Mouse (Mus musculus) CH12.LX (cell line): ENCODE results near the gene Nxn. TPM values are rescaled to one million over a fixed set of nuclear protein-coding genes. Genes with fewer than 3 reads are reported as not detected.

Source experiments
- DNase-seq: peaks from one replicate; pipeline ENCODE4 v3.0.0-alpha.2; 2013; ENCODE audit errors: extremely low read depth
- H3K27ac ChIP-seq: 2 replicates; pipeline ENCODE4 v1.5.1; 2012; ENCODE audit warnings: low read depth, mild to moderate bottlenecking, control low read depth, moderate library complexity; ENCODE audit not compliant: insufficient read depth
- H3K27me3 ChIP-seq: replicated peaks from 2 replicates; pipeline ENCODE3; 2012; ENCODE audit warnings: inconsistent platforms
- H3K36me3 ChIP-seq, 2 experiments: replicated peaks in 1 of 2; 2 replicates each; pipeline versions ENCODE3 to v1.6.1; 2012; ENCODE audit warnings: inconsistent platforms in 1 of 2, low read length in 1 of 2, mild to moderate bottlenecking in 1 of 2, mixed read lengths in 1 of 2, moderate library complexity in 1 of 2; ENCODE audit not compliant: control insufficient read depth in 1 of 2, insufficient read depth in 1 of 2
- H3K4me1 ChIP-seq, 2 experiments: 2 replicates each; pipeline ENCODE4 v1.6.1; 2012; ENCODE audit warnings: inconsistent platforms in 1 of 2, moderate library complexity in 1 of 2; ENCODE audit not compliant: insufficient read depth in 2 of 2, control insufficient read depth in 1 of 2
- H3K4me2 ChIP-seq: 2 replicates; pipeline ENCODE4 v1.6.1; 2012; ENCODE audit warnings: low read depth, mild to moderate bottlenecking, control low read depth; ENCODE audit not compliant: poor library complexity, insufficient read depth, severe bottlenecking
- H3K4me3 ChIP-seq, 3 experiments: fragments of 150-350 bp in 1 of 3; sonication (generic) in 1 of 3; replicated peaks in 1 of 3; 2 replicates each; pipeline versions ENCODE3 to v1.5.1; 2011 to 2012; ENCODE audit warnings: low read depth in 2 of 3, low read length in 2 of 3, mild to moderate bottlenecking in 2 of 3, moderate library complexity in 2 of 3, control low read depth in 1 of 3, improper control_type of control experiment in 1 of 3, inconsistent platforms in 1 of 3, mixed read lengths in 1 of 3; ENCODE audit not compliant: poor library complexity in 1 of 3
- H3K79me2 ChIP-seq: replicated peaks from 2 replicates; pipeline ENCODE4 v1.6.1; 2012; ENCODE audit warnings: mild to moderate bottlenecking, moderate library complexity; ENCODE audit not compliant: control insufficient read depth, poor library complexity, insufficient read depth, severe bottlenecking; ENCODE audit errors: extremely low read depth
- H3K9ac ChIP-seq: 2 replicates; pipeline ENCODE4 v1.6.1; 2012; ENCODE audit warnings: low read depth, mild to moderate bottlenecking, control low read depth, moderate library complexity; ENCODE audit not compliant: insufficient read depth
- H3K9me3 ChIP-seq: replicated peaks from 2 replicates; pipeline ENCODE3; 2012; ENCODE audit warnings: low read length, inconsistent platforms, mixed read lengths
- BHLHE40 ChIP-seq: IDR thresholded peaks from 2 replicates; pipeline ENCODE4 v1.6.1; 2011; ENCODE audit warnings: mild to moderate bottlenecking, low read depth, low read length, improper control_type of control experiment
- CTCF ChIP-seq, 2 experiments: IDR thresholded peaks in 1 of 2; conservative IDR thresholded peaks in 1 of 2; 2 replicates each; pipeline ENCODE4 v1.5.1; 2011 to 2012; ENCODE audit warnings: low read depth in 2 of 2, low read length in 2 of 2, improper control_type of control experiment in 1 of 2, inconsistent platforms in 1 of 2, mild to moderate bottlenecking in 1 of 2, moderate library complexity in 1 of 2
- ELF1 ChIP-seq: IDR thresholded peaks from 2 replicates; pipeline ENCODE4 v1.6.1; 2014; ENCODE audit warnings: low read depth, mild to moderate bottlenecking, inconsistent platforms, low read length, improper control_type of control experiment
- GABPA ChIP-seq: IDR thresholded peaks from 2 replicates; pipeline ENCODE4 v1.6.1; 2012; ENCODE audit warnings: low read depth, low read length, improper control_type of control experiment, inconsistent platforms; ENCODE audit not compliant: insufficient replicate concordance
- HCFC1 ChIP-seq: IDR thresholded peaks from 2 replicates; pipeline ENCODE4 v1.6.1; 2012; ENCODE audit warnings: low read depth, mild to moderate bottlenecking, inconsistent platforms, low read length, improper control_type of control experiment
- IRF4 ChIP-seq: IDR thresholded peaks from 2 replicates; pipeline ENCODE4 v1.6.1; 2014; ENCODE audit warnings: low read depth, mild to moderate bottlenecking, inconsistent platforms, low read length, improper control_type of control experiment
- JUN ChIP-seq: IDR thresholded peaks from 2 replicates; pipeline ENCODE4 v1.6.1; 2011; ENCODE audit warnings: low read depth, mild to moderate bottlenecking, low read length, improper control_type of control experiment, moderate library complexity; ENCODE audit not compliant: insufficient read depth
- JUND ChIP-seq: conservative IDR thresholded peaks from 2 replicates; pipeline ENCODE4 v1.6.1; 2011; ENCODE audit warnings: low read depth, low read length, improper control_type of control experiment
- MAX ChIP-seq: IDR thresholded peaks from 2 replicates; pipeline ENCODE4 v1.6.1; 2011; ENCODE audit warnings: low read length, improper control_type of control experiment
- MEF2A ChIP-seq: IDR thresholded peaks from 2 replicates; pipeline ENCODE4 v1.6.1; 2014; ENCODE audit warnings: low read depth, mild to moderate bottlenecking, inconsistent platforms, low read length, improper control_type of control experiment, borderline replicate concordance
- MYC ChIP-seq: IDR thresholded peaks from 2 replicates; pipeline ENCODE4 v1.6.1; 2011; ENCODE audit warnings: low read depth, mild to moderate bottlenecking, improper control_type of control experiment, low read length
- NELFE ChIP-seq: IDR thresholded peaks from 2 replicates; pipeline ENCODE4 v1.6.1; 2011; ENCODE audit warnings: low read depth, low read length, improper control_type of control experiment
- NRF1 ChIP-seq: IDR thresholded peaks from 2 replicates; pipeline ENCODE4 v1.6.1; 2014; ENCODE audit warnings: low read depth, mild to moderate bottlenecking, inconsistent platforms, low read length, improper control_type of control experiment, moderate library complexity
- PAX5 ChIP-seq: IDR thresholded peaks from 2 replicates; pipeline ENCODE4 v1.6.1; 2012; ENCODE audit warnings: low read length, inconsistent platforms, mixed read lengths
- POLR2A ChIP-seq: IDR thresholded peaks from 2 replicates; pipeline ENCODE4 v1.6.1; 2011; ENCODE audit warnings: low read depth, mild to moderate bottlenecking, improper control_type of control experiment, low read length
- POLR2AphosphoS2 ChIP-seq: IDR thresholded peaks from 2 replicates; pipeline ENCODE4 v1.6.1; 2011; ENCODE audit warnings: low read depth, low read length, improper control_type of control experiment
- RAD21 ChIP-seq: IDR thresholded peaks from 2 replicates; pipeline ENCODE4 v1.6.1; 2011; ENCODE audit warnings: low read depth, mild to moderate bottlenecking, low read length, improper control_type of control experiment, moderate library complexity
- SMC3 ChIP-seq: IDR thresholded peaks from 2 replicates; pipeline ENCODE4 v1.6.1; 2011; ENCODE audit warnings: low read depth, low read length, improper control_type of control experiment
- UBTF ChIP-seq: IDR thresholded peaks from 2 replicates; pipeline ENCODE4 v1.6.1; 2012; ENCODE audit warnings: low read depth, mild to moderate bottlenecking, inconsistent platforms, low read length, improper control_type of control experiment, moderate library complexity
- USF1 ChIP-seq: IDR thresholded peaks from 2 replicates; pipeline ENCODE4 v1.6.1; 2014; ENCODE audit warnings: low read depth, mild to moderate bottlenecking, inconsistent platforms, low read length, improper control_type of control experiment
- dilution Hi-C: fragments of 300-500 bp; cut with MboI; formaldehyde crosslinking; loops from 2 replicates; pipeline ENCODE4 v1.14.3; 2020; ENCODE audit warnings: low sequenced_read_pairs; ENCODE audit not compliant: extremely low pct_unique_long_range_greater_than_20kb, extremely low pct_ligation_motif_present
- in situ Hi-C: fragments of 300-500 bp; cut with MboI; formaldehyde crosslinking; loops from 3 replicates; pipeline ENCODE4 v1.14.3; 2019; ENCODE audit warnings: low sequenced_read_pairs, low pct_ligation_motif_present, low pct_unique_long_range_greater_than_20kb, mixed read lengths
- polyA plus RNA-seq: library from polyadenylated mRNA; unstranded; fragments of >175 nt; gene quantifications from 2 replicates; pipeline ENCODE4 v1.2.1, GENCODE M21; 2012; ENCODE audit warnings: low read depth; ENCODE audit not compliant: insufficient read length
- total RNA-seq, 2 experiments: library from RNA; depleted of rRNA; stranded (reverse); fragments of 300-350 nt in 1 of 2; fragments of >200 nt in 1 of 2; gene quantifications; 2 replicates each; pipeline ENCODE4 v1.2.3; 2012 to 2014

Nxn gene
- total and polyA plus RNA-seq, 3 experiments: 15.3 to 24.8 (median 19.2) TPM

- TF ChIP-seq USF1 (no peak), CTCF (conservative IDR thresholded peaks at IDR 0.05 in 1 of 2, IDR thresholded peaks at IDR 0.05 in 1 of 2; ENCODE audit: low read depth in 2 of 2, low read length in 2 of 2) (peak in 1 of 2 experiments; percentile 12; a peak in 1 of 4 replicates)
- H3K4me1 ChIP-seq: peaks cover 5 to 6% of the 10 kb centered on the region in 2 experiments; a peak in 1 of 4 replicates
- in situ Hi-C loops: no loop called here
- dilution Hi-C loops: no loop called here
- no peak overlapping the region for H3K4me2 ChIP-seq
- no peaks in the 10 kb centered on the region for H3K79me2 ChIP-seq
- H3K9ac ChIP-seq: no peak overlapping the region
- H3K9me3 ChIP-seq: no peaks in the 10 kb centered on the region
- no peak for DNase-seq
- H3K36me3 ChIP-seq: no peaks in the 10 kb centered on the region
- no peaks in the 10 kb centered on the region for H3K27me3 ChIP-seq
- no peak overlapping the region for H3K4me3 ChIP-seq
- H3K27ac ChIP-seq: no peak overlapping the region
These were observed 100.4 kb downstream of the Nxn start for GRCm38 (mm10) chr11:76298457-76299000.

- in situ Hi-C loops: no loop called here
- no peak for TF ChIP-seq NRF1
- TF ChIP-seq HCFC1: no peak
- TF ChIP-seq POLR2AphosphoS2: no peak
- TF ChIP-seq MAX: no peak
- TF ChIP-seq ELF1: no peak
- no peak for TF ChIP-seq RAD21
- TF ChIP-seq PAX5: no peak
- TF ChIP-seq UBTF: no peak
- no peak for TF ChIP-seq MEF2A
- no peak for TF ChIP-seq JUN
- no peak for TF ChIP-seq BHLHE40
- TF ChIP-seq MYC: no peak
- no peak for TF ChIP-seq POLR2A
- TF ChIP-seq USF1: no peak
- TF ChIP-seq GABPA: no peak
- TF ChIP-seq JUND: no peak
- no peak for TF ChIP-seq SMC3
- TF ChIP-seq IRF4: no peak
- TF ChIP-seq NELFE: no peak
- H3K4me1 ChIP-seq: peaks cover 5 to 6% of the 10 kb centered on the region in 2 experiments; a peak in 1 of 4 replicates
- no peaks in the 10 kb centered on the region for H3K36me3 ChIP-seq
- no peaks in the 10 kb centered on the region for H3K27me3 ChIP-seq
- no peak overlapping the region for H3K27ac ChIP-seq
- H3K4me3 ChIP-seq: no peak overlapping the region
- DNase-seq: no peak
- no peak overlapping the region for H3K4me2 ChIP-seq
- no peaks in the 10 kb centered on the region for H3K9me3 ChIP-seq
- H3K9ac ChIP-seq: no peak overlapping the region
- dilution Hi-C loops: no loop called here
- no peaks in the 10 kb centered on the region for H3K79me2 ChIP-seq
These were observed 101.7 kb downstream of the Nxn start for GRCm38 (mm10) chr11:76297252-76297651.
